Mouse (Mus musculus): Measurements from ENCODE around the gene Pglyrp1.

DNA sequence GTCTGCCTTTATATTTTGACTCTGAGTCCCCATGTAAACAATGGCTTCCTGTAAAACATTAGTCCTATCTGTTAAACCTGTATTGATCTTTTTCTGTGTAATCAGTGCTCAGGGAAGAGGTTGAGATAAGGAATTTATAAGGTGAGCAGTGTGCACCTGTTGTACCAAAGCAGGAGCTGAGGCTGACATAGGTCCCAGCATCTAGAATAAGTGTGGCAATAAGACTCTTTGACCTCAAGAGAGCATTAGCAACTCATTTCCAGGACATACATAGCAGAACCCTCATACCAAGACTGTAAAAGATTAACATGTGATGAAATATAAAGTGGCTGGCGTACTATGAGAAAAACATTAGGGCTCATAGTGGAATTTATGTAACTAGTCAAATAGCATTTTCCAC is 22.7 kb upstream of the Pglyrp1 start:
- TF ChIP-seq POLR2A (IDR thresholded peaks at IDR 0.05; ENCODE audit: insufficient read length, low read depth) (no peak), TCF12 (IDR thresholded peaks at IDR 0.05; ENCODE audit: insufficient read depth, poor library complexity, severe bottlenecking) (no peak), TCF3 (IDR thresholded peaks at IDR 0.05; ENCODE audit: insufficient read length, low read depth) (no peak), USF1 (IDR thresholded peaks at IDR 0.05; ENCODE audit: low read depth) (no peak), REST (IDR thresholded peaks at IDR 0.05; ENCODE audit: insufficient read depth, insufficient read length) (no peak), MYOD1 (IDR thresholded peaks at IDR 0.05; ENCODE audit: control insufficient read depth in 1 of 3, insufficient read length in 2 of 3, low read depth in 2 of 3) (no peak), MAX (IDR thresholded peaks at IDR 0.05; ENCODE audit: low read depth) (no peak), POLR2AphosphoS2 (IDR thresholded peaks at IDR 0.05; ENCODE audit: insufficient read length, low read depth) (no peak), CEBPB (IDR thresholded peaks at IDR 0.05; ENCODE audit: insufficient read depth, poor library complexity, severe bottlenecking) (no peak)

All from myocyte (in vitro differentiated cells).